16 mouse cellular contexts compared by ENCODE assay signal in genomic region chr3:28695608-28696007, GRCm38 (mm10). TPM values are rescaled to one million over a fixed set of nuclear protein-coding genes. Genes with fewer than 3 reads are reported as not detected.
DNase-seq lines count a peak whose midpoint lies in the region; ATAC-seq and TF ChIP-seq lines count a peak whose summit lies in the region.
"Had no signal": no experiment of that assay in that cellular context is flagged by ENCODE, and none has a peak within 500 bp of the region (broad histone marks: within the 10 kb centered on the region; RNA-seq: fewer than 3 reads in every experiment).

No protein-coding gene starts in this region.

- no peak for TF ChIP-seq CTCF in liver, embryonic 14.5 days (IDR thresholded peaks at IDR 0.05; ENCODE audit: low read depth)

- no peak overlapping the region for H3K9ac ChIP-seq in heart, embryonic 15.5 days
- no peak overlapping the region for H3K9ac ChIP-seq in ES-E14 (ENCODE audit: insufficient read depth, low read depth, low read length, poor library complexity, severe bottlenecking)
- H3K9ac ChIP-seq in kidney, embryonic 15.5 days = no peak overlapping the region
- H3K9ac ChIP-seq in liver, embryonic 14.5 days (replicated peaks) = no peak overlapping the region
- H3K9ac ChIP-seq: forebrain, postnatal 0 days; limb, embryonic 15.5 days had no signal

- 0 out of 2 replicates have a peak overlapping the region, but pooled peaks have one; percentile 27 for H3K4me2 ChIP-seq in heart, embryonic 15.5 days
- no peak overlapping the region for H3K4me2 ChIP-seq in kidney, embryonic 15.5 days
- 0 out of 2 replicates have a peak overlapping the region, but pooled peaks have one; percentile 11 for H3K4me2 ChIP-seq in liver, embryonic 14.5 days (ENCODE audit: low read depth)
- H3K4me2 ChIP-seq: limb, embryonic 15.5 days had no signal

- no peak for ATAC-seq in heart, embryonic 15.5 days (replicated peaks; ENCODE audit: insufficient number of reproducible peaks, insufficient read depth, low FRiP score, low read depth)
- peak; percentile 65 for ATAC-seq in kidney, embryonic 15.5 days (replicated peaks; ENCODE audit: low FRiP score)
- no peak; the same call in 1 of the 2 replicates for ATAC-seq in liver, embryonic 14.5 days (ENCODE audit: insufficient read depth)
- ATAC-seq: forebrain, postnatal 0 days; hindbrain, postnatal 0 days had no signal

- H3K4me1 ChIP-seq in heart, embryonic 15.5 days (replicated peaks) = no peaks in the 10 kb centered on the region
- H3K4me1 ChIP-seq in ES-E14 (ENCODE audit: control insufficient read depth in 2 of 2, insufficient read depth in 2 of 2, low read length in 2 of 2, poor library complexity in 1 of 2) = no peaks in the 10 kb centered on the region
- H3K4me1 ChIP-seq in kidney, embryonic 15.5 days = no peaks in the 10 kb centered on the region
- H3K4me1 ChIP-seq in liver, embryonic 14.5 days (replicated peaks; ENCODE audit: control insufficient read depth in 2 of 2, insufficient read depth in 2 of 2, low read length in 1 of 2) = peaks cover 0 to 2% of the 10 kb centered on the region in 2 experiments; a peak in 2 of 4 replicates
- H3K4me1 ChIP-seq: megakaryocyte, embryonic 14.5 days had no signal

- no peaks in the 10 kb centered on the region for H3K36me3 ChIP-seq in heart, embryonic 15.5 days
- no peaks in the 10 kb centered on the region for H3K36me3 ChIP-seq in ES-E14 (ENCODE audit: control insufficient read depth, insufficient read depth, low read length, poor library complexity, severe bottlenecking)
- no peaks in the 10 kb centered on the region for H3K36me3 ChIP-seq in kidney, embryonic 15.5 days
- H3K36me3 ChIP-seq in liver, embryonic 14.5 days (replicated peaks; ENCODE audit: control insufficient read depth, insufficient read depth, low read depth) = no peaks in the 10 kb centered on the region
- H3K36me3 ChIP-seq: limb, embryonic 15.5 days had no signal

- WGBS in heart, embryonic 15.5 days = 75% methylated on average over 13 of the region's 13 CpGs
- whole genome bisulfite sequencing in kidney, embryonic 15.5 days = 65% methylated on average over 13 of the region's 13 CpGs
- 63% methylated on average over 13 of the region's 13 CpGs for WGBS in liver, embryonic 14.5 days (ENCODE audit: insufficient replicate concordance)

- no peak overlapping the region for H3K27ac ChIP-seq in heart, embryonic 15.5 days
- no peak overlapping the region for H3K27ac ChIP-seq in ES-E14 (ENCODE audit: insufficient read depth, low read depth, low read length, poor library complexity, severe bottlenecking)
- H3K27ac ChIP-seq in kidney, embryonic 15.5 days = peak overlapping the region; percentile 20; the same call in 1 of the 2 replicates
- H3K27ac ChIP-seq in liver, embryonic 14.5 days = no peak overlapping the region
- H3K27ac ChIP-seq: hindbrain, postnatal 0 days; limb, embryonic 15.5 days had no signal

- TF ChIP-seq EP300 in liver, embryonic 14.5 days (IDR thresholded peaks at IDR 0.05; ENCODE audit: low read depth) = no peak

- no peak overlapping the region for H3K4me3 ChIP-seq in heart, embryonic 15.5 days
- H3K4me3 ChIP-seq in ES-E14 (ENCODE audit: insufficient read depth in 1 of 2, low read depth in 1 of 2, low read length in 2 of 2, poor library complexity in 1 of 2, severe bottlenecking in 1 of 2) = 0 out of 4 replicates have a peak overlapping the region, but pooled peaks of 1 of the 2 experiments have one; percentile 20
- H3K4me3 ChIP-seq in kidney, embryonic 15.5 days (replicated peaks) = no peak overlapping the region
- no peak overlapping the region for H3K4me3 ChIP-seq in liver, embryonic 14.5 days (ENCODE audit: insufficient read depth in 1 of 2, low read depth in 2 of 2, low read length in 2 of 2)
- H3K4me3 ChIP-seq: erythroblast, embryonic 14.5 days; limb, embryonic 15.5 days; megakaryocyte, embryonic 14.5 days; myocyte had no signal

- no peaks in the 10 kb centered on the region for H3K27me3 ChIP-seq in heart, embryonic 15.5 days
- no peaks in the 10 kb centered on the region for H3K27me3 ChIP-seq in kidney, embryonic 15.5 days
- H3K27me3 ChIP-seq in liver, embryonic 14.5 days (ENCODE audit: control insufficient read depth, insufficient read depth, low read length) = no peaks in the 10 kb centered on the region
- H3K27me3 ChIP-seq: limb, embryonic 15.5 days had no signal

- no peak for DNase-seq in heart, postnatal 4 days
- DNase-seq in ES-E14 (ENCODE audit: low read depth, low spot score) = peak; percentile 4
- no peak for DNase-seq in liver, embryonic 14.5 days (ENCODE audit: low read depth in 3 of 3, low spot score in 3 of 3)
- no peak for DNase-seq in ovary, adult 18-20 months (ENCODE audit: low spot score)
- no peak for DNase-seq in thymus, postnatal 4 days
- no peak for DNase-seq in layer of hippocampus, postnatal 25 days (ENCODE audit: extremely low spot score in 1 of 2, low spot score in 1 of 2)
- DNase-seq: cerebellum, adult 2 months; forebrain, postnatal 0 days had no signal

- in situ Hi-C loops in ES-E14 (cut with MboI; ENCODE audit: low sequenced_read_pairs in 2 of 2, unreplicated experiment in 2 of 2) = no loop called here

- no peaks in the 10 kb centered on the region for H3K9me3 ChIP-seq in heart, embryonic 15.5 days (replicated peaks)
- no peaks in the 10 kb centered on the region for H3K9me3 ChIP-seq in ES-E14 (ENCODE audit: control insufficient read depth, insufficient read depth, low read depth, low read length)
- H3K9me3 ChIP-seq in kidney, embryonic 15.5 days (replicated peaks) = no peaks in the 10 kb centered on the region
- no peaks in the 10 kb centered on the region for H3K9me3 ChIP-seq in liver, embryonic 14.5 days (ENCODE audit: control insufficient read depth, low read length)
- H3K9me3 ChIP-seq: limb, embryonic 15.5 days; megakaryocyte, embryonic 14.5 days had no signal

TF ChIP-seq in ES-E14, 5 proteins besides CTCF, POLR2A, EP300 and RAD21:
- TF ChIP-seq CHD2 (IDR thresholded peaks at IDR 0.05; ENCODE audit: low read depth, low read length) = no peak

RNA-seq across cellular contexts. Expression of gene Slc2a2, which starts 2.1 kb away (rescaled TPM):
- polyA plus RNA-seq in heart, embryonic 15.5 days (2015; fragmentation: Nextera tagmentation; extraction: Ambion mirVana) = 0.15 and 0.25 TPM in 2 replicates
- not detected for total RNA-seq in heart, postnatal 4 days (2021)
- total RNA-seq in ES-E14 (2012; rRNA removed) = not detected in 2 replicates
- polyA plus RNA-seq in kidney, embryonic 15.5 days (2015; fragmentation: Nextera tagmentation; extraction: Ambion mirVana) = 16.8 and 18.8 TPM in 2 replicates
- 7.6 and 9.4 TPM in 2 replicates for polyA plus RNA-seq in liver, embryonic 14.5 days (2012; rRNA removed)
- polyA plus RNA-seq in liver, embryonic 14.5 days (2014; fragmentation: Nextera tagmentation; extraction: Ambion mirVana) = 24.4 and 26.3 TPM in 2 replicates
- not detected for total RNA-seq in layer of hippocampus, postnatal 25 days (2021)
- total RNA-seq: forebrain, postnatal 0 days; hindbrain, postnatal 0 days; left cerebral cortex, adult 18-20 months had no signal
- polyA plus RNA-seq: forebrain, postnatal 0 days; myocyte had no signal
